In the genomic region with DNA sequence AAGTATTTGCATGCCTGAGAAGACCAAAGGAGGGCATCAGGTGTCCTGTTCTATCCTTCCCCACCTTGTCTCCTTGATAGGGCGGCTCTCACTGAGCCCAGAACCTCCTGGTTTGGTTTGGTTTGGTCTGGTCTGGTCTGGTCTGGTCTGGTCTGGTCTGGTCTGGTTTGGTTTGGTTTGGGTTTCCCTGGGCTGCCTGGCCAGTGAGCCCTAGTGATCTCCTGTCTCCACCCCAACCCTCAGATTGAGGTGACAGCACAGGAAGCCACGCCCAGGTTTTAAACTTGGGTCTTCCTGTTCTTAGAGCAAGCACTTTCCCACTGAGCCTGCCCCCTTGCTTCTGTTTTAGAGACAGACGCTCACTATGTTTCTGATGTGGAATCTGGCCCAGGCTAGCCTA, we compare ENCODE assay signal across 11 mouse cellular contexts.
A peak's percentile ranks its signal among the peaks of the same experiment; 100 is the strongest.
DNase-seq lines count a peak whose midpoint lies in the region; ATAC-seq lines count a peak whose summit lies in the region.
"Had no signal": no experiment of that assay in that cellular context is flagged by ENCODE, and none has a peak within 500 bp of the region (broad histone marks: within the 10 kb centered on the region; RNA-seq: fewer than 3 reads in every experiment).

No protein-coding gene starts in this region.

- no peaks in the 10 kb centered on the region for H3K9me3 ChIP-seq in liver, embryonic 11.5 days (ENCODE audit: control insufficient read depth, low read length)
- H3K9me3 ChIP-seq: forebrain, embryonic 13.5 days; heart, embryonic 13.5 days had no signal

- 47% methylated on average over 3 of the region's 3 CpGs for WGBS in liver, embryonic 11.5 days

- H3K4me2 ChIP-seq in liver, embryonic 11.5 days = no peak overlapping the region
- H3K4me2 ChIP-seq: forebrain, embryonic 13.5 days; heart, embryonic 13.5 days had no signal

- no peak overlapping the region for H3K9ac ChIP-seq in liver, embryonic 11.5 days (ENCODE audit: low read depth, low read length)
- H3K9ac ChIP-seq: forebrain, embryonic 13.5 days; heart, embryonic 13.5 days had no signal

- DNase-seq in liver = peak; percentile 15
- DNase-seq in liver, embryonic 11.5 days (ENCODE audit: low spot score) = no peak
- DNase-seq in kidney, postnatal 14 days = peak; percentile 28
- peak; percentile 62 for DNase-seq in splenic B cell, adult 2 months (ENCODE audit: low read depth, low spot score)
- no peak for DNase-seq in Muller cell, postnatal 12 days (ENCODE audit: inconsistent ontology term)
- DNase-seq in left cerebral cortex, postnatal 14 days (ENCODE audit: low spot score in 2 of 2) = no peak
- DNase-seq: midbrain, embryonic 14.5 days had no signal

- intact Hi-C loops in left cerebral cortex, postnatal 14 days (cut with DNase I) = no loop called here

- no peaks in the 10 kb centered on the region for H3K27me3 ChIP-seq in liver, embryonic 11.5 days (replicated peaks; ENCODE audit: control insufficient read depth, insufficient read depth, low read length)
- no peaks in the 10 kb centered on the region for H3K27me3 ChIP-seq in splenic B cell, adult 2 months (ENCODE audit: control insufficient read depth, insufficient read depth, low read length, poor library complexity, severe bottlenecking)
- H3K27me3 ChIP-seq: forebrain, embryonic 13.5 days had no signal

- no peaks in the 10 kb centered on the region for H3K4me1 ChIP-seq in liver, embryonic 11.5 days (replicated peaks; ENCODE audit: control insufficient read depth, insufficient read depth, low read length)
- H3K4me1 ChIP-seq: forebrain, embryonic 13.5 days had no signal

- H3K4me3 ChIP-seq in liver, embryonic 11.5 days (ENCODE audit: low read depth, low read length) = no peak overlapping the region
- H3K4me3 ChIP-seq: forebrain, embryonic 13.5 days; heart, embryonic 13.5 days had no signal

- no peak overlapping the region for H3K27ac ChIP-seq in liver, embryonic 11.5 days (ENCODE audit: low read depth, low read length)
- H3K27ac ChIP-seq: forebrain, embryonic 13.5 days; heart, embryonic 13.5 days had no signal

- H3K36me3 ChIP-seq in liver, embryonic 11.5 days (ENCODE audit: control insufficient read depth, insufficient read depth, low read length) = no peaks in the 10 kb centered on the region
- H3K36me3 ChIP-seq in splenic B cell, adult 2 months (ENCODE audit: control insufficient read depth, insufficient read depth, low read length, poor library complexity, severe bottlenecking) = no peaks in the 10 kb centered on the region
- H3K36me3 ChIP-seq: heart, embryonic 13.5 days had no signal

- ATAC-seq in liver, embryonic 11.5 days (replicated peaks; ENCODE audit: low FRiP score) = no peak
- peak; percentile 92 for ATAC-seq in activated CD4-positive, CD25-positive, alpha-beta regulatory T cell, adult 4 months
- no peak for ATAC-seq in erythroblast, adult 5-6 weeks (replicated peaks; ENCODE audit: low FRiP score, poor library complexity, severe bottlenecking)
- ATAC-seq: forebrain, embryonic 13.5 days had no signal

Comparison
In these comparisons a context has a peak if more than half of its experiments do, and no peak if none do; other contexts are left out.
1. DNase-seq: peak in liver (single experiment), kidney, postnatal 14 days (single experiment) and splenic B cell, adult 2 months (single experiment); none in liver, embryonic 11.5 days (single experiment), Muller cell, postnatal 12 days (single experiment) and left cerebral cortex, postnatal 14 days (0 of 2).